ENCODE assay signal across 8 mouse cellular contexts in genomic region chrX:102004370-102004769, GRCm38 (mm10).
DNase-seq lines count a peak whose midpoint lies in the region; ATAC-seq lines count a peak whose summit lies in the region.

No protein-coding gene starts in this region.

- no peak overlapping the region for H3K27ac ChIP-seq in kidney, embryonic 14.5 days (ENCODE audit: low read depth, low read length)
- H3K27ac ChIP-seq in forebrain, embryonic 16.5 days (ENCODE audit: low read length): no peak overlapping the region
- no peak overlapping the region for H3K27ac ChIP-seq in midbrain, embryonic 12.5 days (replicated peaks)

- H3K4me3 ChIP-seq in kidney, embryonic 14.5 days (ENCODE audit: low read length): peak overlapping the region; percentile 21; the same call in 1 of the 2 replicates
- H3K4me3 ChIP-seq in forebrain, embryonic 16.5 days (replicated peaks; ENCODE audit: low read length): peak overlapping the region; percentile 41
- peak overlapping the region; percentile 31 for H3K4me3 ChIP-seq in midbrain, embryonic 12.5 days

- 19% methylated on average over 7 of the region's 7 CpGs for WGBS in kidney, embryonic 14.5 days
- WGBS in forebrain, embryonic 16.5 days: 8% methylated on average over 7 of the region's 7 CpGs
- WGBS in midbrain, embryonic 12.5 days: 19% methylated on average over 7 of the region's 7 CpGs

- 0 out of 2 replicates have a peak overlapping the region, but pooled peaks have one; percentile 18 for H3K9ac ChIP-seq in kidney, embryonic 14.5 days (ENCODE audit: low read depth, low read length)
- H3K9ac ChIP-seq in forebrain, embryonic 16.5 days (replicated peaks; ENCODE audit: low read depth, low read length): peak overlapping the region; percentile 41
- 0 out of 2 replicates have a peak overlapping the region, but pooled peaks have one; percentile 11 for H3K9ac ChIP-seq in midbrain, embryonic 12.5 days (replicated peaks)

- peaks cover 10% of the 10 kb centered on the region; the same call in 1 of the 2 replicates for H3K27me3 ChIP-seq in kidney, embryonic 14.5 days (ENCODE audit: control insufficient read depth, insufficient read depth, low read length)
- peaks cover 12% of the 10 kb centered on the region for H3K27me3 ChIP-seq in forebrain, embryonic 16.5 days (replicated peaks; ENCODE audit: control insufficient read depth, insufficient read depth, low read length)
- peaks cover 96% of the 10 kb centered on the region for H3K27me3 ChIP-seq in midbrain, embryonic 12.5 days

- ATAC-seq in kidney, embryonic 14.5 days (ENCODE audit: low FRiP score, low TSS enrichment): peak; percentile 11; the same call in 1 of the 2 replicates
- ATAC-seq in forebrain, embryonic 16.5 days: peak; percentile 37
- ATAC-seq in midbrain, embryonic 12.5 days (ENCODE audit: low FRiP score, low read depth): peak; percentile 10; the same call in 1 of the 2 replicates

- peak overlapping the region; percentile 53 for H3K4me2 ChIP-seq in kidney, embryonic 14.5 days (replicated peaks; ENCODE audit: low read depth, low read length)
- peak overlapping the region; percentile 53 for H3K4me2 ChIP-seq in forebrain, embryonic 16.5 days (ENCODE audit: low read length)
- peak overlapping the region; percentile 54 for H3K4me2 ChIP-seq in midbrain, embryonic 12.5 days (replicated peaks)

- no peaks in the 10 kb centered on the region for H3K36me3 ChIP-seq in kidney, embryonic 14.5 days (ENCODE audit: control insufficient read depth, insufficient read depth, low read length)
- H3K36me3 ChIP-seq in forebrain, embryonic 16.5 days (ENCODE audit: control insufficient read depth, insufficient read depth): no peaks in the 10 kb centered on the region
- no peaks in the 10 kb centered on the region for H3K36me3 ChIP-seq in midbrain, embryonic 12.5 days

- DNase-seq in kidney, adult 9 months: no peak
- peak; percentile 46 for DNase-seq in brain, adult 2 months (ENCODE audit: low read depth, low spot score)
- DNase-seq in ovary, postnatal 10 days (ENCODE audit: low spot score): no peak
- DNase-seq in thymus, postnatal 25 days: no peak
- no peak for DNase-seq in lung, postnatal 25 days (ENCODE audit: low spot score)

- no peaks in the 10 kb centered on the region; the same call in 1 of the 2 replicates for H3K4me1 ChIP-seq in kidney, embryonic 14.5 days (ENCODE audit: control insufficient read depth, insufficient read depth, low read length)
- H3K4me1 ChIP-seq in forebrain, embryonic 16.5 days (replicated peaks; ENCODE audit: control insufficient read depth, insufficient read depth, low read length): peaks cover 9% of the 10 kb centered on the region
- H3K4me1 ChIP-seq in midbrain, embryonic 12.5 days: peaks cover 17% of the 10 kb centered on the region

- H3K9me3 ChIP-seq in kidney, embryonic 14.5 days (ENCODE audit: control insufficient read depth, low read length): no peaks in the 10 kb centered on the region
- no peaks in the 10 kb centered on the region for H3K9me3 ChIP-seq in forebrain, embryonic 16.5 days (ENCODE audit: control insufficient read depth, low read length)
- no peaks in the 10 kb centered on the region for H3K9me3 ChIP-seq in midbrain, embryonic 12.5 days
